Mouse (Mus musculus) spleen, adult 2 months (tissue): ENCODE measurements at regions not wholly inside any gene's neighbourhood (a gene's known extent, or its start where the extent isn't known, plus 50 kb on each side); places are given as distances from the start of the nearest gene placed in this dataset.

ENCODE experiments used
- CTCF ChIP-seq: fragments of 200-500 bp; IDR thresholded peaks from 2 replicates; pipeline ENCODE4 v1.5.1; 2011; ENCODE audit warnings: mild to moderate bottlenecking, inconsistent platforms; ENCODE audit not compliant: insufficient read depth, insufficient read length, insufficient replicate concordance; ENCODE audit errors: extremely low read depth
- POLR2A ChIP-seq: fragments of 200-500 bp; IDR thresholded peaks from 2 replicates; pipeline ENCODE4 v1.6.1; 2011; ENCODE audit warnings: low read depth, low read length, inconsistent platforms

GRCm38 (mm10) chr12:54273506-54273905 is 69.8 kb upstream of the Egln3 start:
- TF ChIP-seq CTCF (no peak), POLR2A (no peak)
